Mouse (Mus musculus): ENCODE data around the gene Arfrp1.

Gene Arfrp1

DNA sequence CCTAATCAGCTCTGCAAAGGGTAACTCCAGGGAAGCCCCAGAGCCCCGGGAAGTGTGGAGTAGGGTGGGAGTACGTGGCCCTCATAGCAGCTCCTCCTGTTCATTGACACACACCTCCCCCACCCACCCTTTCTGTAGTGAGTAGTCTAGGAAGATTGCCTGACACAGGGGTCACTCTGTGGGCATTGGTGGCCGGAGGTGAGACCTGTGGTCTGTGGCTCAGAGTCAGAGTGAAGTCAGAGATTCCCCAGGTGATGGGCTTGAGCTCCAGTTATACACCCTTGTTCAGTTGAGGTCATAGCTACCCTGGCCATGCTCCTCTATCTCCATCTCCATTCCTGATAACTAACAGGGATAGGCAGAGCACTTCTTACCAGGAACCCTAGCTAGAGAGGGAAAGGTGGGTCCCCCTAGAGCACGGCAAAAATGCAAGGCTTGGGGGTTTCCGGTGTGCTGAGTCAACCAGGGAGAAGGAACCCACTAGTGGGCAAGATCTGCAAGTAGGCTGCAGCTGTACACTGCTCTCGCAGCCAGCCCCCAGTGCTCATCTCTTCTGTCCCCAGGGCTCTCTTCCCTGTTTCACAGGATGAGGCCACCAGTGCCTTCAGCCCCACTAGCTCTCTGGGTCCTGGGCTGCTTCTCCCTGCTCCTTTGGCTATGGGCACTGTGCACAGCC lies 16.6 kb upstream of the Arfrp1 start:
- Histone ChIP-seq H3K4me1 (replicated peaks; ENCODE audit: low read depth, low read length) (peaks cover 18% of the 10 kb centered on the region), H3K9me3 (ENCODE audit: low read length) (no peaks in the 10 kb centered on the region), H3K36me3 (ENCODE audit: insufficient read depth, low read length) (peaks cover 95% of the 10 kb centered on the region), H3K4me3 (replicated peaks; ENCODE audit: low read length) (no peak overlapping the region), H3K27me3 (ENCODE audit: insufficient read depth, low read length) (no peaks in the 10 kb centered on the region)
- TF ChIP-seq CTCF (conservative IDR thresholded peaks at IDR 0.05; ENCODE audit: low read length) (no peak), NANOG (IDR thresholded peaks at IDR 0.05; ENCODE audit: borderline replicate concordance, low read length) (no peak), POU5F1 (IDR thresholded peaks at IDR 0.05; ENCODE audit: borderline replicate concordance, low read length) (no peak)

GRCm38 (mm10) chr2:181381107-181381506 lies 15.9 kb upstream of the Arfrp1 start:
- H3K27me3 ChIP-seq (ENCODE audit: insufficient read depth, low read length), result no peaks in the 10 kb centered on the region
- no peaks in the 10 kb centered on the region for H3K9me3 ChIP-seq (ENCODE audit: low read length)
- H3K4me3 ChIP-seq (replicated peaks; ENCODE audit: low read length), result no peak overlapping the region
- H3K4me1 ChIP-seq (replicated peaks; ENCODE audit: low read depth, low read length), result peaks cover 18% of the 10 kb centered on the region
- TF ChIP-seq POU5F1 (IDR thresholded peaks at IDR 0.05; ENCODE audit: borderline replicate concordance, low read length) (no peak), CTCF (conservative IDR thresholded peaks at IDR 0.05; ENCODE audit: low read length) (no peak), NANOG (IDR thresholded peaks at IDR 0.05; ENCODE audit: borderline replicate concordance, low read length) (no peak)
- H3K36me3 ChIP-seq (ENCODE audit: insufficient read depth, low read length), result peaks cover 94% of the 10 kb centered on the region

GRCm38 (mm10) chr2:181380251-181380650 lies 15.0 kb upstream of the Arfrp1 start:
- Histone ChIP-seq H3K36me3 (ENCODE audit: insufficient read depth, low read length) (peaks cover 87% of the 10 kb centered on the region), H3K4me1 (replicated peaks; ENCODE audit: low read depth, low read length) (peaks cover 17% of the 10 kb centered on the region), H3K4me3 (replicated peaks; ENCODE audit: low read length) (no peak overlapping the region), H3K9me3 (ENCODE audit: low read length) (no peaks in the 10 kb centered on the region), H3K27me3 (ENCODE audit: insufficient read depth, low read length) (no peaks in the 10 kb centered on the region)
- TF ChIP-seq CTCF (conservative IDR thresholded peaks at IDR 0.05; ENCODE audit: low read length) (no peak), NANOG (IDR thresholded peaks at IDR 0.05; ENCODE audit: borderline replicate concordance, low read length) (no peak), POU5F1 (IDR thresholded peaks at IDR 0.05; ENCODE audit: borderline replicate concordance, low read length) (no peak)

- H3K36me3 ChIP-seq (ENCODE audit: insufficient read depth, low read length), result peaks cover 82% of the 10 kb centered on the region
- H3K4me1 ChIP-seq (replicated peaks; ENCODE audit: low read depth, low read length), result peaks cover 12% of the 10 kb centered on the region
- no peak within 1 kb of the TSS for H3K4me3 ChIP-seq (replicated peaks; ENCODE audit: low read length)
- H3K27me3 ChIP-seq (ENCODE audit: insufficient read depth, low read length), result no peaks in the 10 kb centered on the region
- TF ChIP-seq POU5F1 (IDR thresholded peaks at IDR 0.05; ENCODE audit: borderline replicate concordance, low read length) (no peak), CTCF (conservative IDR thresholded peaks at IDR 0.05; ENCODE audit: low read length) (no peak), NANOG (IDR thresholded peaks at IDR 0.05; ENCODE audit: borderline replicate concordance, low read length) (no peak)
- no peaks in the 10 kb centered on the region for H3K9me3 ChIP-seq (ENCODE audit: low read length)
Measured at GRCm38 (mm10) chr2:181379778-181380177, 14.6 kb upstream of the Arfrp1 start, which contains the start of gene Lime1. Gene Lime1 (plus strand): TSS chr2:181380078.

DNA sequence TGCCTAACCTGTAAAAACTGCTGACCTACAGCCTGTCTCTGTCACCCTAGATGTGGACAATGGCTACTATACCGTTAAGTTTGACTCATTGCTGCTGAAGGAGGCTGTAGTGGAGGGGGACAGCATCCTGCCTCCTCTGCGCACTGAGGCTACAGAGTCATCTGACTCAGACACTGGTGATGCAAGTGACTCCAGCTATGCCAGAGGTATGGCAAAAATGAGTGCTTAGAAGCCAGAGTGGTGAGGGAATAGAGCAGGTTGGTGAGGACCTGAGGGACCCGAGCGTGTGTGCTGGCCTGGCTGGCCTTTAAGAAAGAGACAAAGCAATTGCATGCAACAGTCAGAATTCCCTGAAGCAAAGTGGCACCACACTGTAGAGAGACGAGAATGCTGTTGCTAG lies 13.5 kb upstream of the Arfrp1 start:
- TF ChIP-seq POU5F1 (IDR thresholded peaks at IDR 0.05; ENCODE audit: borderline replicate concordance, low read length), result no peak
- no peak for TF ChIP-seq NANOG (IDR thresholded peaks at IDR 0.05; ENCODE audit: borderline replicate concordance, low read length)
- no peak for TF ChIP-seq CTCF (conservative IDR thresholded peaks at IDR 0.05; ENCODE audit: low read length)
- Histone ChIP-seq H3K9me3 (ENCODE audit: low read length) (no peaks in the 10 kb centered on the region), H3K4me3 (replicated peaks; ENCODE audit: low read length) (no peak overlapping the region), H3K36me3 (ENCODE audit: insufficient read depth, low read length) (peaks cover 80% of the 10 kb centered on the region), H3K27me3 (ENCODE audit: insufficient read depth, low read length) (no peaks in the 10 kb centered on the region), H3K4me1 (replicated peaks; ENCODE audit: low read depth, low read length) (peaks cover 1% of the 10 kb centered on the region)

DNA sequence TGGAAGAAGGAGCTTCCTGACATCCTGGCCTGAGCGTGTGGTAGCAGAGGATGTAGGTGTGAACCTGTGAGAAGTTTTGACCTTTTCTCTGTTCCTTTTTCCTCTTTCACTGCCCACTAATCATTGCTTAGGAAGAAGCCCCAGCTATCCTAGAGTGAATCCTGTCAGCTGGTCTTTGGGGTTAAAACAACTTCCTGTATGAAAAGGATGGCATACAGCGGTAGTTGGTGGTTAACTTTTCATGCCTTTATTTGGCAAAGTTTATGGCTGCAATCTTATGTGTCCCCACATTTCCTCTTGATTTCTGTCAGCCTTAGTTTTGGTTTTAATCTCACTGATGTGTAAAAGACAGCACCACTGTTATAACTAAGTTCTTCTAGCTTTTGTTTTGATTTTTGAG lies 12.0 kb upstream of the Arfrp1 start:
- Histone ChIP-seq H3K4me1 (replicated peaks; ENCODE audit: low read depth, low read length) (no peaks in the 10 kb centered on the region), H3K9me3 (ENCODE audit: low read length) (no peaks in the 10 kb centered on the region), H3K4me3 (replicated peaks; ENCODE audit: low read length) (no peak overlapping the region), H3K27me3 (ENCODE audit: insufficient read depth, low read length) (no peaks in the 10 kb centered on the region), H3K36me3 (ENCODE audit: insufficient read depth, low read length) (peaks cover 69% of the 10 kb centered on the region)
- TF ChIP-seq NANOG (IDR thresholded peaks at IDR 0.05; ENCODE audit: borderline replicate concordance, low read length), result no peak
- no peak for TF ChIP-seq CTCF (conservative IDR thresholded peaks at IDR 0.05; ENCODE audit: low read length)
- TF ChIP-seq POU5F1 (IDR thresholded peaks at IDR 0.05; ENCODE audit: borderline replicate concordance, low read length), result no peak

DNA sequence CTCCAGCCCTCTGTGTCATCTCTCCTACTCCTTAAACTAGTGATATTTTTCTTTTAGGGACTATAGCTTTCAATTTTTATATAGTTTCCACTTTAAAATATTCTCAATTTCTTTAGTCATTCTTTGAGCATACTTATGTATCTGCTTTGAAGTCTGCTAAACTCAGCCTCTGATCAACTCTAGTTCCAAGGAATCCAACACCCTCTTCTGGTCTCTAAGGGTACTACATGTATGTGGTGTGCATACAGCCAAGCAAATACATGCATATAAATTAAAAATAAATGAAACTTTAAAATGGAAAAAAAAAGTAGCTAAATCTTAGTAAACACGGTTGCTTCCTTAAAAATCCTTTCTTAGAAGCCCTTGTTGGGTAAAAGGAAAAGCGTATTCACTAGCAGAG lies 10.6 kb upstream of the Arfrp1 start:
- peaks cover 65% of the 10 kb centered on the region for H3K36me3 ChIP-seq (ENCODE audit: insufficient read depth, low read length)
- no peaks in the 10 kb centered on the region for H3K9me3 ChIP-seq (ENCODE audit: low read length)
- TF ChIP-seq NANOG (IDR thresholded peaks at IDR 0.05; ENCODE audit: borderline replicate concordance, low read length) (no peak), POU5F1 (IDR thresholded peaks at IDR 0.05; ENCODE audit: borderline replicate concordance, low read length) (no peak), CTCF (conservative IDR thresholded peaks at IDR 0.05; ENCODE audit: low read length) (peak; percentile 79)
- no peaks in the 10 kb centered on the region for H3K27me3 ChIP-seq (ENCODE audit: insufficient read depth, low read length)
- H3K4me1 ChIP-seq (replicated peaks; ENCODE audit: low read depth, low read length), result peaks cover 5% of the 10 kb centered on the region
- H3K4me3 ChIP-seq (replicated peaks; ENCODE audit: low read length), result no peak overlapping the region

- Histone ChIP-seq H3K9me3 (ENCODE audit: low read length) (no peaks in the 10 kb centered on the region), H3K4me3 (replicated peaks; ENCODE audit: low read length) (no peak overlapping the region), H3K36me3 (ENCODE audit: insufficient read depth, low read length) (peaks cover 48% of the 10 kb centered on the region), H3K27me3 (ENCODE audit: insufficient read depth, low read length) (no peaks in the 10 kb centered on the region), H3K4me1 (replicated peaks; ENCODE audit: low read depth, low read length) (peaks cover 52% of the 10 kb centered on the region)
- TF ChIP-seq CTCF (conservative IDR thresholded peaks at IDR 0.05; ENCODE audit: low read length), result peak; percentile 51; the same call in 1 of the 2 replicates
- no peak for TF ChIP-seq NANOG (IDR thresholded peaks at IDR 0.05; ENCODE audit: borderline replicate concordance, low read length)
Measured at GRCm38 (mm10) chr2:181370001-181370400, 4.8 kb upstream of the Arfrp1 start.

DNA sequence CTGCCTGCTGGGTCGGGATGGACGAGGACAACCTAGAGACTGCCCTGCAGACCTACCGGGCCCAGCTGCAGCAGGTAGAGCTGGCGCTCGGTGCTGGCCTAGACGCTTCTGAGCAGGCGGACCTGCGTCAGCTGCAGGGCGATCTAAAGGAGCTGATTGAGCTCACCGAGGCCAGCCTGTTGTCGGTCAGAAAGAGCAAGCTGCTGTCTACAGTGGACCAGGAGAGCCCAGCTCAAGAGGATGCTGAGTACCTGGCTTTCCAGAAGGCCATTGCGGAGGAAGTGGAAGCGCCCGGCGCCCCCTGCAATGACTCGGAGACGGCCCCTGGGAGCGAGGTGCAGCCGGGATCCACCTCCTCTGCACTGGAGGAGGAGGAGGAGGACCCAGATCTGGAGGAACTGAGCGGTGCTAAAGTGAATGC lies 461 bp upstream of the Arfrp1 start:
- Histone ChIP-seq H3K4me3 (replicated peaks; ENCODE audit: low read length) (peak overlapping the region; percentile 89), H3K9me3 (ENCODE audit: low read length) (no peaks in the 10 kb centered on the region), H3K36me3 (ENCODE audit: insufficient read depth, low read length) (peaks cover 59% of the 10 kb centered on the region), H3K4me1 (replicated peaks; ENCODE audit: low read depth, low read length) (peaks cover 59% of the 10 kb centered on the region), H3K27me3 (ENCODE audit: insufficient read depth, low read length) (no peaks in the 10 kb centered on the region)
- no peak for TF ChIP-seq NANOG (IDR thresholded peaks at IDR 0.05; ENCODE audit: borderline replicate concordance, low read length)
- no peak for TF ChIP-seq POU5F1 (IDR thresholded peaks at IDR 0.05; ENCODE audit: borderline replicate concordance, low read length)
- TF ChIP-seq CTCF (conservative IDR thresholded peaks at IDR 0.05; ENCODE audit: low read length), result no peak

All from E14TG2a.4 (cell line).